8 mouse cellular contexts compared by ENCODE assay signal in the genomic region with DNA sequence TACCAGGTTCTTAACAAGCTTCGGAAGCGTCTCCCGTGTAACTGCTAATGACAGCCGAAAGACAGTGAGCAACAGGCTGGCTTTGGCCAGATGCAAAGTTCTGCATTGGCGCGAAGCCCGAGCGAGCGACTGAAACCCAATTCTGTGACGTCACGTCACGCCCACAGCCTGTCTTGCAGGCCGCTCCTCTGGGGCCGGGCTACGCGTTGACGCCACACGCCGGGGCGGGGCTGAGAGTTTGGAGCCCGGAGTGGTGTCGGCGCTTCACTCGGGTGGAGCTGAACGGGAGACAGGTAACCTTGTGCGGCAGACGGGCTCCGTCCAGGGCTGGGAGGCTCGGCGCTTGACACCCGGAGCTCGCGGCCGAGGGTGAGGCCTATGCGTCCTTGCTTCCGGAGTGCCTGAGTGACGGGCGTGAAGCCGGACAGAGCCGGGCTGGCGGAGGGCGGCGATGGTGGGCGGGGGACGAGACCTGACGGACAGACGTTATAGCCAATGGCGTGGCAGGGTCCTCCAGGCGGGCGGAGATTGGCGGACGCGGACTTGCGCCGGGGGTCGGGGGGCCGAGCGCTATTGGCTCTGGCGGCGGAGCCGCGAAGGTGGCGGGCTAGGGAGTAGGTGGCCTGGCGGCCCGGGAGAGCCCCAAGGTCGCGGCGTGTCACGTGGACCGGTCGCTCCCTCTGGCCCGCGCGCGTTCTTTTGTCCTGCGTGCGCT. TPM values are rescaled to one million over a fixed set of nuclear protein-coding genes. Genes with fewer than 3 reads are reported as not detected.
DNase-seq lines count a peak whose midpoint lies in the region; ATAC-seq lines count a peak whose summit lies in the region.

Gene Ogdh (plus strand): TSS at position 233 of the 715 bp plus-strand sequence.

- no peaks in the 10 kb centered on the region for H3K36me3 ChIP-seq in hindbrain, embryonic 15.5 days

- H3K27me3 ChIP-seq in hindbrain, embryonic 15.5 days, result no peaks in the 10 kb centered on the region

- ATAC-seq in hindbrain, embryonic 15.5 days (ENCODE audit: low FRiP score, low read depth), result peak; percentile 98

- DNase-seq in T-cell, adult 2 months (ENCODE audit: low spot score), result peak; percentile 99
- peak; percentile 98 to 99 for DNase-seq in cerebellum, postnatal 36 days
- peak; percentile 99 to 100 for DNase-seq in frontal cortex, postnatal 36 days (ENCODE audit: low spot score in 2 of 2)
- peak; percentile 96 for DNase-seq in left cerebral cortex, adult 11 months (ENCODE audit: low spot score)
- DNase-seq in lung, postnatal 4 days, result peak; percentile 99
- peak; percentile 94 for DNase-seq in retina, postnatal 7 days (ENCODE audit: low read depth, low spot score)
- peak; percentile 100 for DNase-seq in urinary bladder, adult 2 months (ENCODE audit: low spot score)

- H3K4me2 ChIP-seq in hindbrain, embryonic 15.5 days, result peak within 1 kb of the TSS; percentile 58

- H3K9ac ChIP-seq in hindbrain, embryonic 15.5 days, result peak within 1 kb of the TSS; percentile 64

- no peaks in the 10 kb centered on the region for H3K9me3 ChIP-seq in hindbrain, embryonic 15.5 days

- H3K27ac ChIP-seq in hindbrain, embryonic 15.5 days (replicated peaks), result peak within 1 kb of the TSS; percentile 92

- peak within 1 kb of the TSS; percentile 69 for H3K4me3 ChIP-seq in hindbrain, embryonic 15.5 days

- peaks cover 18% of the 10 kb centered on the region for H3K4me1 ChIP-seq in hindbrain, embryonic 15.5 days (replicated peaks)

- under 1% methylated on average over 77 of the region's 77 CpGs for WGBS in hindbrain, embryonic 15.5 days

RNA-seq across cellular contexts. Expression of gene Ogdh, which starts in this region (rescaled TPM):
- 130 and 133 TPM in 2 replicates for polyA plus RNA-seq in hindbrain, embryonic 15.5 days (2015; fragmentation: Nextera tagmentation; extraction: Ambion mirVana)
- 94.0 and 133 TPM in 2 replicates for polyA plus RNA-seq in urinary bladder, adult 2 months (2012; rRNA removed)

Comparison
In these comparisons a context has a peak if more than half of its experiments do, and no peak if none do; other contexts are left out.
1. Peak in every context shown above with its lines: DNase-seq, ATAC-seq, H3K4me3 ChIP-seq and H3K27ac ChIP-seq.